Mouse (Mus musculus): ENCODE results near the gene Rpl9. TPM values are rescaled to one million over a fixed set of nuclear protein-coding genes. Genes with fewer than 3 reads are reported as not detected.

Rpl9 gene
- polyA plus RNA-seq, 1 experiment, result 820 TPM

- no peak for DNase-seq (ENCODE audit: extremely low spot score in 1 of 2, low spot score in 1 of 2)
Measured at GRCm38 (mm10) chr5:65385704-65386103, 5.5 kb downstream of the Rpl9 start.

GRCm38 (mm10) chr5:65374746-65375145, 16.5 kb downstream of the Rpl9 start:
- DNase-seq (ENCODE audit: extremely low spot score in 1 of 2, low spot score in 1 of 2), result no peak

GRCm38 (mm10) chr5:65371551-65371950, 19.7 kb downstream of the Rpl9 start:
- DNase-seq (ENCODE audit: extremely low spot score in 1 of 2, low spot score in 1 of 2), result no peak

GRCm38 (mm10) chr5:65367837-65368236, 23.4 kb downstream of the Rpl9 start:
- DNase-seq (ENCODE audit: extremely low spot score in 1 of 2, low spot score in 1 of 2), result no peak

- no peak for DNase-seq (ENCODE audit: extremely low spot score in 1 of 2, low spot score in 1 of 2)
Measured at GRCm38 (mm10) chr5:65357771-65358170, 33.5 kb downstream of the Rpl9 start.

- no peak for DNase-seq (ENCODE audit: extremely low spot score in 1 of 2, low spot score in 1 of 2)
Measured at GRCm38 (mm10) chr5:65356851-65357250, 34.4 kb downstream of the Rpl9 start.

GRCm38 (mm10) chr5:65354985-65355384, 36.3 kb downstream of the Rpl9 start:
- no peak for DNase-seq (ENCODE audit: extremely low spot score in 1 of 2, low spot score in 1 of 2)

GRCm38 (mm10) chr5:65354097-65354496, 37.1 kb downstream of the Rpl9 start:
- no peak for DNase-seq (ENCODE audit: extremely low spot score in 1 of 2, low spot score in 1 of 2)

- no peak for DNase-seq (ENCODE audit: extremely low spot score in 1 of 2, low spot score in 1 of 2)
Measured at GRCm38 (mm10) chr5:65350508-65350907, 40.7 kb downstream of the Rpl9 start.

- no peak for DNase-seq (ENCODE audit: extremely low spot score in 1 of 2, low spot score in 1 of 2)
Measured at GRCm38 (mm10) chr5:65348168-65348567, 43.1 kb downstream of the Rpl9 start, which contains the start of gene Klb. Gene Klb, plus strand, starts transcription at chr5:65348314.

- no peak for DNase-seq (ENCODE audit: extremely low spot score in 1 of 2, low spot score in 1 of 2)
Measured at GRCm38 (mm10) chr5:65340167-65340566, 51.1 kb downstream of the Rpl9 start.

- no peak for DNase-seq (ENCODE audit: extremely low spot score in 1 of 2, low spot score in 1 of 2)
Measured at GRCm38 (mm10) chr5:65338394-65338793, 52.9 kb downstream of the Rpl9 start.

Other genes starting within 250 kb of the Rpl9 start
- 17.5 and 20.7 TPM in 2 replicates for gene Wdr19, start 191.7 kb downstream of the Rpl9 start, polyA plus RNA-seq (2012; rRNA removed)
- 21.5 and 22.1 TPM in 2 replicates for gene Rfc1, start 55.8 kb downstream of the Rpl9 start, polyA plus RNA-seq (2012; rRNA removed)
- gene Klb, start 43.1 kb downstream of the Rpl9 start, polyA plus RNA-seq (2012; rRNA removed), result 0.40 and 0.42 TPM in 2 replicates
- gene Lias, start 53 bp upstream of the Rpl9 start, polyA plus RNA-seq (2012; rRNA removed), result 41.7 and 43.9 TPM in 2 replicates
- 29.1 and 29.2 TPM in 2 replicates for gene Ugdh, start 44.5 kb upstream of the Rpl9 start, polyA plus RNA-seq (2012; rRNA removed)
- not detected in 2 replicates for gene Gm43552, start 101.4 kb upstream of the Rpl9 start, polyA plus RNA-seq (2012; rRNA removed)
- gene Smim14, start 145.7 kb upstream of the Rpl9 start, polyA plus RNA-seq (2012; rRNA removed), result 148 and 181 TPM in 2 replicates
- 113 and 114 TPM in 2 replicates for gene Ube2k, start 145.8 kb upstream of the Rpl9 start, polyA plus RNA-seq (2012; rRNA removed)